Mouse (Mus musculus) liver, adult (tissue): Measurements from ENCODE around the gene Pfkm.

Experiments used
- GATA4 ChIP-seq: IDR thresholded peaks from 2 replicates; pipeline ENCODE4 v1.6.1; 2014; ENCODE audit warnings: mild to moderate bottlenecking, low read length; ENCODE audit not compliant: insufficient replicate concordance

Gene Pfkm

GRCm38 (mm10) chr15:98092372-98093120, at the start of gene Pfkm:
Gene Pfkm, plus strand, starts transcription at chr15:98092589.
- TF ChIP-seq GATA4: no peak

- no peak for TF ChIP-seq GATA4
Observed at GRCm38 (mm10) chr15:98043967-98044366, 48.4 kb upstream of the Pfkm start.

GRCm38 (mm10) chr15:98044387-98044786, 48.0 kb upstream of the Pfkm start:
- no peak for TF ChIP-seq GATA4

GRCm38 (mm10) chr15:98048918-98049700, 43.3 kb upstream of the Pfkm start:
- no peak for TF ChIP-seq GATA4

- no peak for TF ChIP-seq GATA4
Observed at GRCm38 (mm10) chr15:98051685-98052084, 40.7 kb upstream of the Pfkm start.

- no peak for TF ChIP-seq GATA4
Observed at GRCm38 (mm10) chr15:98055246-98055645, 37.1 kb upstream of the Pfkm start.

- TF ChIP-seq GATA4: no peak
Observed at GRCm38 (mm10) chr15:98065881-98066280, 26.5 kb upstream of the Pfkm start.

GRCm38 (mm10) chr15:98066602-98067001, 25.8 kb upstream of the Pfkm start:
- no peak for TF ChIP-seq GATA4

GRCm38 (mm10) chr15:98067492-98067891, 24.9 kb upstream of the Pfkm start:
- TF ChIP-seq GATA4: no peak

- TF ChIP-seq GATA4: no peak
Observed at GRCm38 (mm10) chr15:98068506-98068905, 23.9 kb upstream of the Pfkm start.

GRCm38 (mm10) chr15:98069566-98070245, 22.7 kb upstream of the Pfkm start:
- TF ChIP-seq GATA4: no peak

GRCm38 (mm10) chr15:98070376-98070775, 22.0 kb upstream of the Pfkm start:
- no peak for TF ChIP-seq GATA4

GRCm38 (mm10) chr15:98074521-98074920, 17.9 kb upstream of the Pfkm start:
- TF ChIP-seq GATA4: no peak

- no peak for TF ChIP-seq GATA4
Observed at GRCm38 (mm10) chr15:98075034-98075433, 17.4 kb upstream of the Pfkm start.

- TF ChIP-seq GATA4: no peak
Observed at GRCm38 (mm10) chr15:98076901-98077300, 15.5 kb upstream of the Pfkm start.

GRCm38 (mm10) chr15:98088889-98089288, 3.5 kb upstream of the Pfkm start:
- TF ChIP-seq GATA4: no peak
